Mouse (Mus musculus): ENCODE results near the gene Dpf1. TPM values are rescaled to one million over a fixed set of nuclear protein-coding genes. Genes with fewer than 3 reads are reported as not detected.

Gene Dpf1
- polyA plus RNA-seq, 1 experiment from 2014 or later, result 24.8 TPM

DNA sequence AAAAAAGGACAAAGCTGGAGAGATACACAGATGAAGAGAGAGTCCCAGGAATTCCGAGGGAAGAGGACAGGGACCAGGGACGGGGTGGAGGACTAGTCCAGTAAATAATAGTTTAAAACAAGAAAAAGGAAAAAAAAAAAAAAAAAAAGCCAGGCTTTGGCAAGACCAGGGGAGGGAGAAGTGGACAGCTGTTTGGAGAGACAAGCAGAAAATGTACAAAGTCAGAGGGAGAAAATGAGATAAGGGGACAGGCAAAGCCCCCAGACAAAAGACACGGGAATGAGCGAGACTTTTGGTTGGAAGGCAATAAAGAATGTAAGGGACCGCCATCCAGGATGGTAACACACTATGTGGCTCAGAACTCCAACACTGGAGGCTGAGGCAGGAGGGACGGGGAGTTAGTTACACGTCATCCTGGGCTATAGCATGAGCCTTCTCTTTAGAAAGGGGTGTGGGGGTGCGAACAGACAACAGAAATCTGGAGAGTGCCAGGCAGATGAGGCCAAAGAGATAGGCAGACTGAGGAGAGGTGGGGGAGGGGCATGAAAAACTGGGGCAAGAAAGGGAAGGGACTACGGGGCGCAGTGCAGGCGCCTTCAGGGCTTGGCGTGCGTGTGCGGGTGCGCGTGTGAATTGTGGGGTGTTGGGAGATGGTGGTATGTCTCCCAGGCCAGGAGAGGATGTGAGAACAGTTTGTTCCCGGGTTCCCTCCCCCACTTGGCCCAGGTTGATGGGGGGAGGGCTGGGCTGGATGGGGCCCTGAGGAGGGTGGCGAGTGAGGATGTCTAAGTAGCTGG, 14.6 kb downstream of the Dpf1 start:
- H3K4me1 ChIP-seq, result peaks cover 86% of the 10 kb centered on the region
- H3K27ac ChIP-seq (replicated peaks), result peak overlapping the region; percentile 92

DNA sequence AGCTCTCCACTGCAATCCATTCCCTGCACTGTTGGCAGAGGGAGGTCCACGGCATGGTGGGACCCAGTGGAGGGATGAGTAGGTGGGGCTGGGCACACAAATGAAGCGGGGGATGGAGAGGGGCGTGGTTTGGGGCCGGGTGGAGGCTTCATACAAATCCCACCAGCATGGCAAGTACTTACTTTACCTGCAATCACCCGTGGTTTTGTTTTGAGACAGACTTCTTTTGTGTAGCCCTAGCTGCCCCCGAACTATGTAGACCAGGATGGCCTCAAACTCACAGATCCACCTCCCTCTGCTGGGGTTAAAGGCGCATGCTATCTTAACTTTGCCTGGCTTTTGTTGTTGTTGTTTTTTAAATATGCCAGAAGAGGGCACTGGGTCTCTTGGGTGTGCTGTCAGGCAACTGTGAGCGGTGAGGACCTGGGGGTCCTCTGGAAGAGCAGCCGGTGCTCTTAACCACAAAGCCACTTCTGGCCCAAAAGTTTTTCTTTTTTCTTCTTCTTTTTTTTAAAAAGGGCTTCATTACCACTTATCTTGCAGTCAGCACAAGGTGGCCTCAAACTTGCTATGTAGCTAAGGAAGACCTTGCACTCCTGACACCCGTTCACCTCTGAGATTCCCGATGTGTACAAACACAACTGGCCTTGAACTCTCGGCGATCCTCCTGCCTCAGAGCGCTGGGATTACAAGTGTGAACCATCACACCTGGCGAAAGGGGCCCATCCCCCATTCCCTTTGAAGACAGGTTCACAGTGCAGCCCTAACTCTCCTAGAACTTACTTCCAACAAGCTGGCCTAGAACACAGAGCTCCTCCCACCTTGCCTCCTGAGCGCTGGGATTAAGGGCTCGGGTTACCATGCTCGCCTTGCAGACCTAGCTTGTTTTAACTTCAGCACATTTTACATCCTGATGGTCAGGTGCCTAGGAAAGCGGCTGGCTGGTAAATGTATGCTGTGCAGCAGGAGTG, 15.9 kb downstream of the Dpf1 start:
- H3K4me3 ChIP-seq, result peak overlapping the region; percentile 52
- WGBS, result 8% methylated on average over 19 of the region's 19 CpGs
- H3K36me3 ChIP-seq (replicated peaks), result peaks cover 38% of the 10 kb centered on the region
- H3K4me1 ChIP-seq, result peaks cover 75% of the 10 kb centered on the region
- H3K9me3 ChIP-seq, result no peaks in the 10 kb centered on the region
- DNase-seq (ENCODE audit: low spot score), result peak; percentile 69
- H3K27ac ChIP-seq (replicated peaks), result peak overlapping the region; percentile 92
- H3K27me3 ChIP-seq (replicated peaks; ENCODE audit: low read depth, poor library complexity, severe bottlenecking), result no peaks in the 10 kb centered on the region

More for the DNA sequence above, 14.6 kb downstream of the Dpf1 start:
- H3K4me3 ChIP-seq, result peak overlapping the region; percentile 52
- H3K27me3 ChIP-seq (replicated peaks; ENCODE audit: low read depth, poor library complexity, severe bottlenecking), result no peaks in the 10 kb centered on the region
- peak; percentile 50 for DNase-seq (ENCODE audit: low spot score)
- whole genome bisulfite sequencing, result 4% methylated on average over 18 of the region's 18 CpGs
- H3K36me3 ChIP-seq (replicated peaks), result peaks cover 35% of the 10 kb centered on the region
- H3K9me3 ChIP-seq, result no peaks in the 10 kb centered on the region

DNA sequence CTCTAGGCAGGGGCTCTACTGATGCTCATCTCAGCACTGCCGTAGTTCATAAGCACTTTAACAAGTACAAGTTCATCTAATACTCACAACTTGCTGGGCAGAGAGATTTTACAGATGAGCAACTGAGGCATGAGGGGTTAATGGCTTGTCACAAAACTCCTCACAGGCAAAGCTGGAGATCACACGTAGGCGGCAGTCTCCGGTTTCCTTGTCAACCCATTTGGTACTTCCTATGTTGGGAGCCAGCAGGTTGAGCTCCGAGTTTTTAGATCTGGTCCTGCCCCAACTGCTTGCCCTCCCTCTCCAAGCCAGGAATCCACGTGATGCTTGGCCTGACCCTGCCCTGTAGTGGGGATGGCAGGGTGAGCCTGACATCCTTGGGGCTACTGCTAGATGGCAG, 23.3 kb downstream of the Dpf1 start:
- WGBS, result 89% methylated on average over 6 of the region's 6 CpGs
- DNase-seq (ENCODE audit: low spot score), result no peak
- peaks cover 2% of the 10 kb centered on the region for H3K4me1 ChIP-seq
- no peaks in the 10 kb centered on the region for H3K27me3 ChIP-seq (replicated peaks; ENCODE audit: low read depth, poor library complexity, severe bottlenecking)
- H3K27ac ChIP-seq (replicated peaks), result no peak overlapping the region
- H3K9me3 ChIP-seq, result no peaks in the 10 kb centered on the region
- H3K36me3 ChIP-seq (replicated peaks), result peaks cover 72% of the 10 kb centered on the region
- no peak overlapping the region for H3K4me3 ChIP-seq

DNA sequence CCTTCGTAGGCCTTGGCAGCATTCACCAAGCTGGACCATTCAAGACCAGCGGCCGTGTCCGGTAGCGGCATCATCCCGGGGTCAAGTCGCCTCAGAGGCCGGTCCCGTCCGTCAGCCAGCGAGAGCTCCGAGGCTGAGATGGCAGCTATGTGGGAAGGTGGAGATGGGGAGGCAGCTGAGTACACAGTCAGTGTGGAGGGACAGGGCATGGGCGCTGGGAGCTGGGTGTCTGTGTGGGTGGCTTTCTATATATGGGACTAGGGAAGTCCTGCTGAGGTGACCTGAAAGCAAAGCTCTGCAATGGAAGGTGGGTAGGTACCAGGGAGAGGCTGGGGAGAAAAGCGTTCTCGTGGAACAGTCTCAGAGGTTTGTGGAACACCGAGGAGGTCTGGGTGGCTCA, 25.2 kb downstream of the Dpf1 start:
- Histone ChIP-seq H3K9me3 (no peaks in the 10 kb centered on the region), H3K36me3 (replicated peaks) (peaks cover 77% of the 10 kb centered on the region), H3K27ac (replicated peaks) (no peak overlapping the region), H3K27me3 (replicated peaks; ENCODE audit: low read depth, poor library complexity, severe bottlenecking) (no peaks in the 10 kb centered on the region), H3K4me3 (no peak overlapping the region), H3K4me1 (peaks cover 1% of the 10 kb centered on the region; the same call in 1 of the 2 replicates)
- 93% methylated on average over 16 of the region's 16 CpGs for WGBS
- no peak for DNase-seq (ENCODE audit: low spot score)

DNA sequence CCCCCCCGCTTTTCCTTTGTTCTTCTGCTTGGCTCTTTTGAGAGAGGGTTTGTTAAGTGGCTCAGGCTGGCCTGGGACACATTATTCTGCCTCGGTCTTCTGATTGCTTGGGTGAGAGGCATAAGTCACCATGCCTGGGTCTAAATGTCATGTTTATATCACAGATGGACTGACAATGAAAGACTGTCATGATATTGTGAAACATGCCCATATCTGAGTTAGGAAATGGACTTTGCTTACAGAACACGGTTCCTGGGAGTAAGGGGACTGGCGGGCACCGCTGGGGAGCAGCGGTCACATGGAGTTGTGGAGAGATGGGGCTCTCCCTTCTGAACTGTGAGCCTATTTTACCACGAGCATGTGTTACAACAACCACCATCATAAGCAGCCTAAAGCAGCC, 30.4 kb downstream of the Dpf1 start:
- no peaks in the 10 kb centered on the region for H3K27me3 ChIP-seq (replicated peaks; ENCODE audit: low read depth, poor library complexity, severe bottlenecking)
- WGBS, result 77% methylated on average over 7 of the region's 7 CpGs
- H3K9me3 ChIP-seq, result no peaks in the 10 kb centered on the region
- peaks cover 17% of the 10 kb centered on the region for H3K4me1 ChIP-seq
- DNase-seq (ENCODE audit: low spot score), result no peak
- no peak overlapping the region for H3K27ac ChIP-seq (replicated peaks)
- H3K36me3 ChIP-seq (replicated peaks), result peaks cover 66% of the 10 kb centered on the region
- no peak overlapping the region for H3K4me3 ChIP-seq

DNA sequence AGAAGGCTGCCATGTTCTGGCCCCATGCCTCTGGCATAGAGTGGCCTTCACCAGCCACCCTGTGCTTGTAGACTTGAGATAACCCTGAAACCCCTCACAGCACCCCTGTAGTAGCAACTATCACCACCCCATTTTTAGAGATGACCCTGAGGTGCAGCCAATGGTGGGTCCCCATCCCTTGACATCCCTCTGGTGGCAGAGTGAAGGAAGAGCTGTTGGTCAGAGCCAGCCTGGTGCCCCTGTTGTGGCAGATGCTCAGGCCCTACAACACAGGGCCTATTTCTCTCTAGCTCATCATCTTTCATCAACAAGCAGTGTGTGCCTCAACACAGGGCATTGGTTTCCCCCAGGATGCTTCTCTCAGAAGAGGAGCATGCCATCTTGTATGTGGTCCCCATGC, 31.5 kb downstream of the Dpf1 start:
- no peak overlapping the region for H3K4me3 ChIP-seq
- no peaks in the 10 kb centered on the region for H3K9me3 ChIP-seq
- H3K27ac ChIP-seq (replicated peaks), result no peak overlapping the region; the same call in 1 of the 2 replicates
- no peaks in the 10 kb centered on the region for H3K27me3 ChIP-seq (replicated peaks; ENCODE audit: low read depth, poor library complexity, severe bottlenecking)
- H3K4me1 ChIP-seq, result peaks cover 20% of the 10 kb centered on the region
- H3K36me3 ChIP-seq (replicated peaks), result peaks cover 55% of the 10 kb centered on the region
- DNase-seq (ENCODE audit: low spot score), result no peak

DNA sequence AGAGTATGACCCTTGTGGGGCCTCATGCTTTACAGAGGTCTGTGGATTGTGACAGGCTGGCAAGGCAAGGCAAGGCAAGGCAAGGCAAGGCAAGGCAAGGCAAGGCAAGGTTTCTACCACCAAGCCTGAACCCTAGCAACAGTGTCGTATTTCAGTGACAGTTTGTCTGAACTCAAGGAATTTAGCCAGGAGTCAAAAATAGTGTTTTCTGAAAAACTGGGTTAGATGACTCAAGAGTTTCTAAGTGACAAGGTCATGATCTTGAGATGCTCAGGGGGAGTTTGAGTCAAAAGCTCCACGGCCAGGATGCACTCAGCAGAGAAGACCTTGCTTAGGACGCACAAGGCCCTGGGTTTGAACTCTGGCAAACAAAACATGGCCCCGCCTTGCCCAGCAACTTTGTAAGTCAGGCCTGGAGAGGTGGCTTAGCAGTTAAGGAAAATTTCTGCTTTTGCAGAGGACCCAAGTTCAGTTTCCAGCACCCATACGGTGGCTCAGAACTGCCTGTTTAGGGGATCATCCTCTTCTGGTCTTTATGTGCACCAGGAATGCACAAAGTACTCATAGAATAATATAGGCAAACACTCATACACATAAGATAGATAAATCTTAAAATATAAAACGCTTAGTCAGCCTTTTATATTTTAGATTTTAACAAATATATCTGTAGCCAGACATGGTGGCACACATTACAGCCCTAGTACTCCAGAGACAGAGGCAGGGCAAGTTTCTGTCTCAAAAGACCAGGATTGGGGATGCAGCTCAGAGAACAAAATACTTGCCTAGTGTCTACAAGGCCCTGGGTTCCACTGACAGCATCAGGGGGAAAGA, 32.3 kb downstream of the Dpf1 start:
- H3K9me3 ChIP-seq, result no peaks in the 10 kb centered on the region
- no peaks in the 10 kb centered on the region for H3K27me3 ChIP-seq (replicated peaks; ENCODE audit: low read depth, poor library complexity, severe bottlenecking)
- no peak overlapping the region for H3K4me3 ChIP-seq
- H3K36me3 ChIP-seq (replicated peaks), result peaks cover 52% of the 10 kb centered on the region
- 77% methylated on average over 6 of the region's 6 CpGs for WGBS
- H3K4me1 ChIP-seq, result peaks cover 24% of the 10 kb centered on the region
- DNase-seq (ENCODE audit: low spot score), result no peak
- H3K27ac ChIP-seq (replicated peaks), result no peak overlapping the region; the same call in 1 of the 2 replicates

DNA sequence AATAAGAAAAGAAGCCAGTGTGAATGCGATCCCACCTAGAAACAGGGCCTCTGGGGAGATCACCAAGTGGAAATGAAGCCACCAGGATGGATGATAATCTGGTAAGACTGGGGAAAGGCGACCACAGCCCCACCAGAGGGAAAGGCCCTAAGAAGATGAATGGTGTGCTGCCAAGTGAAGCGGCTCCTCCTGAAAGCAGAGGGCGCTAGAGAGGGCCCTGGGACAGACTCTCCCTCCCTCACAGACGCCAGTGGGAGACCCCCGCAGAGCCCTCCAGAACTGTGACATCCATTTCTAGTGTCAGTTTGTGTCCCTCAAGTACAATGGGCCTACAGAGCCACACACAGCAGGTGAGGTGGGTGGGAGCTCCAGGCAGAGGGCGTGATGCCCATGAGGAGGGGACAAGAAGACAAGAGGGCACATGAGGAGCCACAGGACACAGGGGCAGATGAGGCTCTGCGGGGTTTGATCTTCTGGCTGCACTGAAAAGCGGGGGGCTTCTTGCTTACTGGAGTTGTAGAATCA, 33.1 kb downstream of the Dpf1 start:
- DNase-seq (ENCODE audit: low spot score), result no peak
- 72% methylated on average over 9 of the region's 9 CpGs for WGBS
- H3K27me3 ChIP-seq (replicated peaks; ENCODE audit: low read depth, poor library complexity, severe bottlenecking), result no peaks in the 10 kb centered on the region
- H3K27ac ChIP-seq (replicated peaks), result no peak overlapping the region
- H3K4me3 ChIP-seq, result no peak overlapping the region
- H3K4me1 ChIP-seq, result peaks cover 28% of the 10 kb centered on the region
- H3K36me3 ChIP-seq (replicated peaks), result peaks cover 44% of the 10 kb centered on the region
- no peaks in the 10 kb centered on the region for H3K9me3 ChIP-seq

DNA sequence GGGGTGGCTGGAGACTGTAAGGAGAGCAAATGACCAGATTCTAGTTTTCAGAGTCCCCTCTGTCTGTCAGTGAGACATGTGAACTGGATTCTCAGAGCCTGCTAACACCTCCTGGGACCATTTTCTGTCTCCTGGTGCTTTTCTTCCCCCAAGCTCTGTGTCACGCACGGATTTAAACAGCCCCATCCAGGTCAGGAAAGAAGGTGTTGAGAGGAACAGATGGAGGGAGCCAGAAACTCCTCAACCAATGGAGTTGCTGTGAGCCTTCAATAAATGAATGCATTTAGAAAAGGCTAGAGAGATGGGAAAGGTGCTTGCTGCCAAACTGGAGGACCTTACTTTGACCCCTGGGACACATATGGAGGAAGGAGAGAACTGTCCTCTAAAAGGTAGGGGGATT, 34.0 kb downstream of the Dpf1 start:
- DNase-seq (ENCODE audit: low spot score), result no peak
- Histone ChIP-seq H3K4me1 (peaks cover 38% of the 10 kb centered on the region), H3K9me3 (no peaks in the 10 kb centered on the region), H3K4me3 (no peak overlapping the region), H3K27ac (replicated peaks) (no peak overlapping the region), H3K27me3 (replicated peaks; ENCODE audit: low read depth, poor library complexity, severe bottlenecking) (no peaks in the 10 kb centered on the region), H3K36me3 (replicated peaks) (peaks cover 35% of the 10 kb centered on the region)
- 91% methylated on average over 2 of the region's 2 CpGs for WGBS

DNA sequence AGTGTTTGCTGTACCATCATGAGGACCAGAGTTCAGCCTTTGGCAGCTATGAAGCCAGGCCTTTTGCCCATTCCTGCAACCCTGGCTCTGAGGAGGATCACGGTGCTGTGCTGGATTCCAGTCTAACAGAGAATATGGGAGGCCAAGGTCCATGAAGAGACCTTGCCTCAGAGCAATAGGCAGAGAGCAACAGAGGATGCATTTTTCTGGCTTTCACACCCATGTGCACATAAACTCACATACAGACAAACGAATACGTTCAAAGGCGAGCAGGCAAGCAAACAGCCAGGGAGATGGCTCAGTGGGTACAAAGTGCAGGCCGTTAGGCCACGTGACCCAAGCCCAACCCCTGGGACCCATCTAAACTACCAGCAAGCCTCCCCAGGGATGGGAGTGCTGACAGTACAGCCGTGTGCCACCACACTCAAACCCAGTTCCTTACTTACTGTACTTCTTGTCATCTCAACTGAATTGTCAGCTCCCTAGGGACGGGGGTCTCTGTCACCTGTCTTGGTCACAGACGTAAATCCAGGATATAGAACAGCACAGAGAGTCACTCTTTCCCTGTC, 34.7 kb downstream of the Dpf1 start:
- no peaks in the 10 kb centered on the region for H3K9me3 ChIP-seq
- peaks cover 38% of the 10 kb centered on the region for H3K4me1 ChIP-seq
- no peak for DNase-seq (ENCODE audit: low spot score)
- H3K4me3 ChIP-seq, result no peak overlapping the region
- H3K27me3 ChIP-seq (replicated peaks; ENCODE audit: low read depth, poor library complexity, severe bottlenecking), result no peaks in the 10 kb centered on the region
- H3K27ac ChIP-seq (replicated peaks), result no peak overlapping the region
- peaks cover 29% of the 10 kb centered on the region for H3K36me3 ChIP-seq (replicated peaks)
- WGBS, result 87% methylated on average over 9 of the region's 9 CpGs

DNA sequence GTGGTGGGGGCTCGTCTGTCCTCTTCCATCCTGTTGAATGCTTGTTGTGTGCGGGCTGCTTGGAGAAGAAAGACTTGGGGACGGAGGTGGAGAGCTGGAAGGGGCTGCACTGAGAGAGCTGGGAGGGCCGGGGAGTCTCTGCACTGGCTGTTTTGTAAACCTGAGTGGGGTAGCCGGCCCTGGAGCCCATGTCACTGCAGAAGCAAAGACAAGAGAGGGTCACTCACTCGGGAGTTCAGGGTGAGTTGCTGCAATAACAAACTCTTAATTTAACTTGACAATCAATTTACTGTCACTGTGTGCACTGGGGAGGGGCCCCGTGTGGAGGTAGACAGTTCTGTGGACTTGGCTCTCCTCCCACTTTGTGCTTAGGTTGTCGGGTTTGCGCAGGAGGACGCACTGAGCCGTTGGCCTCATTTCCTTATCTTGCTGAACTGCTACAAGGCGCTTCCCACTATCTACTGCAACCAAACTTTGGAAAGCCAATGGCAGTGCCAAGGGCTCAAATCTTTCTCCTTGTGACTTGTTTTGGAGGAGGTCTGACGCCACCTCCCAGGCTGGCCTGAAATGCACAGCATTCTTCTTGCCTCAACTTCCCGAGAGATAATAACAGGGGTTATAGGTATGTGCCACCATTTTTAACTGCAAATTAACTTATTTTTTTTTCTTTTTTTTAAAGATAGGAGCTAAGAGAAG, 35.4 kb downstream of the Dpf1 start:
- Histone ChIP-seq H3K27me3 (replicated peaks; ENCODE audit: low read depth, poor library complexity, severe bottlenecking) (no peaks in the 10 kb centered on the region), H3K9me3 (no peaks in the 10 kb centered on the region)
- no peak for DNase-seq (ENCODE audit: low spot score)

More for the DNA sequence above, 35.4 kb downstream of the Dpf1 start:
- Histone ChIP-seq H3K4me1 (peaks cover 35% of the 10 kb centered on the region), H3K36me3 (replicated peaks) (peaks cover 33% of the 10 kb centered on the region), H3K4me3 (no peak overlapping the region), H3K27ac (replicated peaks) (no peak overlapping the region)
- WGBS, result 77% methylated on average over 14 of the region's 14 CpGs
